Mouse (Mus musculus): ENCODE results near the gene Frk. TPM values are rescaled to one million over a fixed set of nuclear protein-coding genes. Genes with fewer than 3 reads are reported as not detected.
"Not testable (repeated sequence)": the region's sequence is repeated elsewhere in the genome, so short reads cannot be mapped to it uniquely, and the experiment has no call there.

The Frk gene
- total RNA-seq, 2 experiments from 2014 or later, result 5.6 to 6.2 TPM

GRCm38 (mm10) chr10:34563518-34564176, 80.4 kb downstream of the Frk start:
- DNase-seq (ENCODE audit: low spot score in 2 of 2), result no peak

DNA sequence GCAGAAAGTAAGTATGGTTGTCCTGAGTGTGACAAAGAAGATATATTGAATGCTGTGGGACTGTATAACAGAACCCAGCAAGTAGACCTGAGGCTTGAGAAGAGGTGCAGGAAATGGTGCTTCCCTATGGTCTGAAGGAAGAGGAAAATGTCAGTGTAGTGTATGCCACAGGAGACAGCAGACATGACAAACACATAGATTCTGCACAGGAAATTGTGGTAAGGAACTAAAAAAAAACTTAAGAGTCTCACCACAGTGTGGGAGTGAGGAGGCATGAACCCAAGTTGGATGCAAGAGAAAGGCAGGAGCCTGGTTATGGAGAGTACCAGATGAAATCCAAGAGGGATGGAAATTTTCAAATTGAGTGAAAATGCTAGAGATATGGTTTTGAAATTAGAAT, 132.3 kb downstream of the Frk start:
- no peak for DNase-seq (ENCODE audit: low spot score in 2 of 2)

DNA sequence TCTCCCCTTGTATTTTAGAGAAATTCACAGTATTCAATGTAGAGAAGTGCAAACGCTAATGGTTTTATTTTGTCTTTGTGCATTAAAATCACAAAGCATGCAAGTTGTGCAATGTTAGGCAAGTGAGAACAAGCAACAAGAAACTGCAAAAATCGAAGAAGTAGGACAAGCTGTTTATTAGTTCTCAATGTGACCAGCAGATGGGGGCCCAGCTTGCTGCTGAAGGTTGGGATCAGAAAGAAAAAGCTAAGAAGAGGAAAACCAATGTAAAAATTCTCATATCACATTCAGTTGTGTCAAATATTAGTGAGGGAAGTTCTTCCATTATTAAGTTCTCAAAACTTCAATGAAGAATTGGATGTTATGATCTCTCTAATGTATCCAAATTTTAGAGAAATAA, 134.0 kb downstream of the Frk start:
- no peak for DNase-seq (ENCODE audit: low spot score in 2 of 2)

DNA sequence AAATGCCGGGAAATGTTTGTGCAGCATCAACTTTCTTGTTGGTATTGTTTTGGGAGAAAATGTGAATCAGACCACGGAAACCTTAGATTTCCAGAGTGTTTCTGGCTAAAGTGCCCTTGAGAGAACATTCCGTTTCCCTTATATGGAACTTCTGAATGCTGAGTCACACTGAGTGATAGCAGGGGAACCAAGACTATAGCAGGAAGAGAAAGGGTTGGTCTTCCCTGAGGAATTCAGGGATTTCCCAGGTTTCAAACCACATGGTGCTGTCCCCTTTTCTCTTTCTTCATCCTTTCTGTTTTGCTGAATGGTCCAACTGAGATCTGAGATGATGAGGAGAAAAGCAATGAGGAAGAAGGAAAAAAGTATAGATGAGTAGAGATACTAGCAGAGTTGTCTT, 135.3 kb downstream of the Frk start:
- no peak for DNase-seq (ENCODE audit: low spot score in 2 of 2)

GRCm38 (mm10) chr10:34620540-34620939, 137.3 kb downstream of the Frk start:
- DNase-seq (ENCODE audit: low spot score in 2 of 2), result not testable (repeated sequence)

DNA sequence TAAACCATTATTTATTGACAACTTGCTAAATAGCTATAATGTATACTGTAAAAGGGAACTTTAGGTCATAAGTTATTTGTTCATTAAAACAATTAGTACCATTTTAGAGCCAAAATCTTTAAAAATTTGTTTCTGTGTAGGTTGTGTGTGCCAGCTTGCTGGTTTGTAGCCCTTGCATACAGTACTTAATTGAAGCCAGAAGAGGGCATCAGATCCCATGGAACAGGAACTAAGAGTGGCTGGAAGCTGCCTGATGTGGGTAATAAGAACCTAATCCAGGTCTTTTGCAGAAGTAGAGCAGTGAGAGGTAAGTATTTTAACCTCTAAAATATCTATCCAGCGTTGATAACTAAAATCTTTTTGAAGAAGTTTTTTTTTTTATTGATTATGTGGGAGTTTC, 155.0 kb downstream of the Frk start:
- DNase-seq (ENCODE audit: low spot score in 2 of 2), result no peak

Other genes with a start within 250 kb of the Frk start
- gene Tspyl1, start 201.2 kb upstream of the Frk start, total RNA-seq (2021), result 10 to 100 TPM; 49.7 to 51.0 TPM
- gene Tspyl4, start 186.0 kb upstream of the Frk start, total RNA-seq (2021), result 1 to 10 TPM; 2.3 to 2.8 TPM
- gene Col10a1, start 93.4 kb upstream of the Frk start, total RNA-seq (2021), result not detected
- gene Nt5dc1, start 64.8 kb upstream of the Frk start, total RNA-seq (2021), result 10 to 100 TPM in 1 of 2 experiments, 1 to 10 TPM in 1; 7.5 to 10.9 TPM

Measured in gastrocnemius, postnatal 4 days (tissue).